Mouse (Mus musculus) liver, embryonic 15.5 days (tissue): ENCODE measurements around the gene Pik3r1. TPM values are rescaled to one million over a fixed set of nuclear protein-coding genes. Genes with fewer than 3 reads are reported as not detected.

Experiments used
- ATAC-seq: fragments of 200-750 bp; cut with Nextera tagmentation; 2 replicates; pipeline ENCODE4 v1.8.0; 2017; ENCODE audit warnings: moderate number of reproducible peaks, mild to moderate bottlenecking, moderate library complexity; ENCODE audit not compliant: insufficient read depth
- H3K27ac ChIP-seq: fragments of 300-500 bp; sonication (generic); replicated peaks from 2 replicates; pipeline ENCODE4 v1.5.1; 2015; ENCODE audit warnings: mild to moderate bottlenecking, inconsistent platforms
- H3K27me3 ChIP-seq: fragments of 300-500 bp; sonication (generic); 2 replicates; pipeline ENCODE4 v1.6.1; 2015; ENCODE audit warnings: mild to moderate bottlenecking, inconsistent platforms
- H3K36me3 ChIP-seq: fragments of 300-500 bp; sonication (generic); replicated peaks from 2 replicates; pipeline ENCODE4 v1.6.1; 2015; ENCODE audit warnings: moderate library complexity, mild to moderate bottlenecking, inconsistent platforms
- H3K4me1 ChIP-seq: fragments of 300-500 bp; sonication (generic); replicated peaks from 2 replicates; pipeline ENCODE4 v1.6.1; 2015; ENCODE audit warnings: inconsistent platforms
- H3K4me2 ChIP-seq: fragments of 300-500 bp; sonication (generic); 2 replicates; pipeline ENCODE4 v1.6.1; 2015; ENCODE audit warnings: moderate library complexity, mild to moderate bottlenecking, inconsistent platforms
- H3K4me3 ChIP-seq: fragments of 300-500 bp; sonication (generic); replicated peaks from 2 replicates; pipeline ENCODE4 v1.5.1; 2015; ENCODE audit warnings: mild to moderate bottlenecking, inconsistent platforms
- H3K9ac ChIP-seq: fragments of 300-500 bp; sonication (generic); 2 replicates; pipeline ENCODE4 v1.6.1; 2015; ENCODE audit warnings: moderate library complexity, mild to moderate bottlenecking, inconsistent platforms
- H3K9me3 ChIP-seq: fragments of 300-500 bp; sonication (generic); replicated peaks from 2 replicates; pipeline ENCODE4 v1.6.1; 2016; ENCODE audit warnings: inconsistent platforms
- WGBS: fragments of 180-500 bp; shearing (Covaris S2); methylation state at CpG from one replicate; pipeline ENCODE4 v1.1.7; 2015; ENCODE audit warnings: mixed read lengths; ENCODE audit not compliant: insufficient replicate concordance; 5-methylcytosine and 5-hydroxymethylcytosine counted together
- polyA plus RNA-seq: library from polyadenylated mRNA; unstranded; fragments of >200 nt; fragmentation: Nextera tagmentation; extraction: Ambion mirVana; gene quantifications from 2 replicates; pipeline ENCODE4 v1.2.1, GENCODE M21; 2015

Gene Pik3r1
- polyA plus RNA-seq, 1 experiment from 2014 or later = 22.6 TPM

- Histone ChIP-seq H3K36me3 (peaks cover 33% of the 10 kb centered on the region), H3K4me3 (no peak overlapping the region), H3K9me3 (no peaks in the 10 kb centered on the region), H3K4me1 (peaks cover 39% of the 10 kb centered on the region), H3K9ac (no peak overlapping the region), H3K27me3 (no peaks in the 10 kb centered on the region), H3K27ac (no peak overlapping the region), H3K4me2 (no peak overlapping the region)
- ATAC-seq = peak; percentile 62
- 55% methylated on average over 6 of the region's 6 CpGs for WGBS
These were observed 14.4 kb downstream of the Pik3r1 start for GRCm38 (mm10) chr13:101753639-101754038.

- WGBS = 62% methylated on average over 4 of the region's 4 CpGs
- Histone ChIP-seq H3K4me2 (no peak overlapping the region), H3K4me1 (peaks cover 20% of the 10 kb centered on the region), H3K36me3 (peaks cover 23% of the 10 kb centered on the region), H3K27me3 (no peaks in the 10 kb centered on the region), H3K4me3 (no peak overlapping the region), H3K27ac (no peak overlapping the region), H3K9me3 (no peaks in the 10 kb centered on the region), H3K9ac (no peak overlapping the region)
- ATAC-seq = no peak
These were observed 16.2 kb downstream of the Pik3r1 start for GRCm38 (mm10) chr13:101751816-101752215.

GRCm38 (mm10) chr13:101746012-101746595 is 21.9 kb downstream of the Pik3r1 start:
- Histone ChIP-seq H3K4me1 (peaks cover 39% of the 10 kb centered on the region), H3K27ac (no peak overlapping the region), H3K9me3 (no peaks in the 10 kb centered on the region), H3K4me3 (no peak overlapping the region), H3K9ac (no peak overlapping the region), H3K4me2 (no peak overlapping the region), H3K27me3 (no peaks in the 10 kb centered on the region), H3K36me3 (no peaks in the 10 kb centered on the region; the same call in 1 of the 2 replicates)
- 64% methylated on average over 8 of the region's 8 CpGs for WGBS
- no peak for ATAC-seq

- Histone ChIP-seq H3K4me1 (peaks cover 49% of the 10 kb centered on the region), H3K9me3 (no peaks in the 10 kb centered on the region), H3K9ac (no peak overlapping the region), H3K27ac (no peak overlapping the region), H3K4me2 (no peak overlapping the region), H3K27me3 (no peaks in the 10 kb centered on the region), H3K36me3 (no peaks in the 10 kb centered on the region; the same call in 1 of the 2 replicates), H3K4me3 (no peak overlapping the region)
- ATAC-seq = no peak
- 46% methylated on average over 5 of the region's 5 CpGs for WGBS
These were observed 23.1 kb downstream of the Pik3r1 start for GRCm38 (mm10) chr13:101744943-101745342.

GRCm38 (mm10) chr13:101744053-101744452 is 24.0 kb downstream of the Pik3r1 start:
- Histone ChIP-seq H3K36me3 (no peaks in the 10 kb centered on the region; the same call in 1 of the 2 replicates), H3K27ac (no peak overlapping the region), H3K9me3 (no peaks in the 10 kb centered on the region), H3K4me3 (no peak overlapping the region), H3K4me2 (no peak overlapping the region), H3K9ac (no peak overlapping the region), H3K4me1 (peaks cover 54% of the 10 kb centered on the region), H3K27me3 (no peaks in the 10 kb centered on the region)
- ATAC-seq = no peak
- WGBS = 47% methylated on average over 2 of the region's 2 CpGs

- Histone ChIP-seq H3K9me3 (no peaks in the 10 kb centered on the region), H3K36me3 (no peaks in the 10 kb centered on the region; the same call in 1 of the 2 replicates), H3K4me2 (no peak overlapping the region), H3K9ac (no peak overlapping the region), H3K27me3 (no peaks in the 10 kb centered on the region), H3K27ac (peak overlapping the region; percentile 33; the same call in 1 of the 2 replicates), H3K4me3 (no peak overlapping the region), H3K4me1 (peaks cover 60% of the 10 kb centered on the region)
- WGBS = 47% methylated on average over 7 of the region's 8 CpGs
- 0 out of 2 replicates have a peak, but pooled peaks have one; percentile 19 for ATAC-seq
These were observed 24.8 kb downstream of the Pik3r1 start for GRCm38 (mm10) chr13:101743247-101743646.

GRCm38 (mm10) chr13:101742596-101742995 is 25.4 kb downstream of the Pik3r1 start:
- WGBS = 25% methylated on average over 6 of the region's 6 CpGs
- Histone ChIP-seq H3K27me3 (no peaks in the 10 kb centered on the region), H3K36me3 (no peaks in the 10 kb centered on the region; the same call in 1 of the 2 replicates), H3K9me3 (no peaks in the 10 kb centered on the region), H3K4me2 (peak overlapping the region; percentile 13; the same call in 1 of the 2 replicates), H3K4me3 (no peak overlapping the region), H3K4me1 (peaks cover 62% of the 10 kb centered on the region), H3K9ac (no peak overlapping the region), H3K27ac (peak overlapping the region; percentile 56; the same call in 1 of the 2 replicates)
- no peak for ATAC-seq

GRCm38 (mm10) chr13:101741530-101742309 is 26.3 kb downstream of the Pik3r1 start:
- H3K27ac ChIP-seq = peak overlapping the region; percentile 14; the same call in 1 of the 2 replicates

GRCm38 (mm10) chr13:101739732-101740381 is 28.2 kb downstream of the Pik3r1 start:
- Histone ChIP-seq H3K36me3 (no peaks in the 10 kb centered on the region), H3K4me2 (no peak overlapping the region), H3K9me3 (no peaks in the 10 kb centered on the region), H3K27me3 (no peaks in the 10 kb centered on the region), H3K9ac (no peak overlapping the region), H3K4me1 (peaks cover 63% of the 10 kb centered on the region), H3K27ac (peak overlapping the region; percentile 43; the same call in 1 of the 2 replicates), H3K4me3 (no peak overlapping the region)
- WGBS = 27% methylated on average over 4 of the region's 4 CpGs
- no peak for ATAC-seq

More at GRCm38 (mm10) chr13:101741530-101742309, 26.3 kb downstream of the Pik3r1 start:
- no peak overlapping the region for H3K4me3 ChIP-seq
- H3K4me2 ChIP-seq = peak overlapping the region; percentile 6; the same call in 1 of the 2 replicates
- ATAC-seq = no peak
- H3K9me3 ChIP-seq = no peaks in the 10 kb centered on the region
- no peaks in the 10 kb centered on the region; the same call in 1 of the 2 replicates for H3K36me3 ChIP-seq
- 64% methylated on average over 11 of the region's 11 CpGs for WGBS
- peaks cover 71% of the 10 kb centered on the region for H3K4me1 ChIP-seq
- H3K9ac ChIP-seq = no peak overlapping the region
- H3K27me3 ChIP-seq = no peaks in the 10 kb centered on the region

GRCm38 (mm10) chr13:101738769-101739168 is 29.2 kb downstream of the Pik3r1 start:
- 71% methylated on average over 6 of the region's 6 CpGs for WGBS
- ATAC-seq = no peak
- no peak overlapping the region for H3K4me2 ChIP-seq
- H3K9ac ChIP-seq = no peak overlapping the region
- H3K9me3 ChIP-seq = no peaks in the 10 kb centered on the region
- H3K4me3 ChIP-seq = no peak overlapping the region
- no peaks in the 10 kb centered on the region for H3K36me3 ChIP-seq
- H3K27me3 ChIP-seq = no peaks in the 10 kb centered on the region
- H3K4me1 ChIP-seq = peaks cover 60% of the 10 kb centered on the region
- no peak overlapping the region for H3K27ac ChIP-seq
